Comparison of ENCODE assay signal across 9 mouse cellular contexts in the genomic region with DNA sequence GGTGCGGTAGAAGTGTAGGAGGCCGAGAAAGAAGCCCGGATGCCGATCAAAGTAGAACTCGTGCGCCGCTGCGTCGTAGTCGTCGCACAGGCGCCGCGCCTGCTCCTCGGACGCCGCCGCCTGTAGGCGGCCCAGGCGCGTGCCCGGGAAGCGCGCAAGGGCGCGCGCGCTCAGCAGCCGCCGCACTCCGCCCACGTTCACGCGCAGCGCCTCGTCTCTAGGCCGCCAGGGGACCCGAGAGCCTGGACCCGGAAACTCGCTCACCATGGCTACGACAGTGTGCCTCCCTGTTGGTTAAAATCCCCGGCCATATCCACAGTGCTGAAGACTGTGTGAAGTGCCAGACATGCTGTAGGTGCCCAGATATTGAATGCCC. TPM values are rescaled to one million over a fixed set of nuclear protein-coding genes. Genes with fewer than 3 reads are reported as not detected.
DNase-seq lines count a peak whose midpoint lies in the region; ATAC-seq lines count a peak whose summit lies in the region.
"Had no signal": no experiment of that assay in that cellular context is flagged by ENCODE, and none has a peak within 500 bp of the region (broad histone marks: within the 10 kb centered on the region; RNA-seq: fewer than 3 reads in every experiment).

No protein-coding gene starts in this region.

- H3K27me3 ChIP-seq in heart, embryonic 14.5 days (ENCODE audit: control insufficient read depth, insufficient read depth, low read length) = peaks cover 71% of the 10 kb centered on the region
- H3K27me3 ChIP-seq in embryonic facial prominence, embryonic 13.5 days = peaks cover 83% of the 10 kb centered on the region
- peaks cover 53% of the 10 kb centered on the region for H3K27me3 ChIP-seq in neural tube, embryonic 14.5 days (ENCODE audit: control insufficient read depth, insufficient read depth, low read length)

- intact Hi-C loops in heart, postnatal 14 days (cut with DNase I) = no loop called here
- intact Hi-C loops in left cerebral cortex, postnatal 14 days (cut with DNase I) = no loop called here

- H3K4me3 ChIP-seq in heart, embryonic 14.5 days (ENCODE audit: control insufficient read depth in 1 of 2, insufficient read depth in 1 of 2, low read depth in 1 of 2, low read length in 2 of 2) = peak overlapping the region; percentile 12 to 34
- H3K4me3 ChIP-seq in embryonic facial prominence, embryonic 13.5 days = peak overlapping the region; percentile 42
- H3K4me3 ChIP-seq in neural tube, embryonic 14.5 days (ENCODE audit: low read depth, low read length) = peak overlapping the region; percentile 32

- no peaks in the 10 kb centered on the region for H3K36me3 ChIP-seq in heart, embryonic 14.5 days (ENCODE audit: control insufficient read depth, insufficient read depth, low read length)
- no peaks in the 10 kb centered on the region for H3K36me3 ChIP-seq in embryonic facial prominence, embryonic 13.5 days
- H3K36me3 ChIP-seq in neural tube, embryonic 14.5 days (ENCODE audit: control insufficient read depth, insufficient read depth, low read length) = no peaks in the 10 kb centered on the region

- H3K27ac ChIP-seq in heart, embryonic 14.5 days (replicated peaks in 1 of 2; ENCODE audit: control insufficient read depth in 1 of 2, insufficient read depth in 1 of 2, low read depth in 2 of 2, low read length in 2 of 2) = no peak overlapping the region
- H3K27ac ChIP-seq in embryonic facial prominence, embryonic 13.5 days = no peak overlapping the region
- H3K27ac ChIP-seq in neural tube, embryonic 14.5 days (ENCODE audit: low read depth, low read length) = no peak overlapping the region

- H3K9ac ChIP-seq in heart, embryonic 14.5 days (ENCODE audit: low read length) = no peak overlapping the region
- peak overlapping the region; percentile 54; the same call in 1 of the 2 replicates for H3K9ac ChIP-seq in embryonic facial prominence, embryonic 13.5 days
- H3K9ac ChIP-seq in neural tube, embryonic 14.5 days (replicated peaks; ENCODE audit: low read depth, low read length) = 0 out of 2 replicates have a peak overlapping the region, but pooled peaks have one; percentile 11

- 6% methylated on average over 41 of the region's 42 CpGs for WGBS in heart, embryonic 14.5 days
- 8% methylated on average over 41 of the region's 42 CpGs for WGBS in embryonic facial prominence, embryonic 13.5 days
- WGBS in neural tube, embryonic 14.5 days = 15% methylated on average over 37 of the region's 42 CpGs

- ATAC-seq in heart, embryonic 14.5 days (ENCODE audit: insufficient number of reproducible peaks, insufficient read depth, low FRiP score, low read depth) = no peak
- ATAC-seq in embryonic facial prominence, embryonic 13.5 days (ENCODE audit: insufficient number of reproducible peaks, insufficient read depth, low FRiP score, low TSS enrichment, low read depth) = no peak
- ATAC-seq in neural tube, embryonic 14.5 days (ENCODE audit: low read depth) = peak; percentile 65

- DNase-seq in heart, postnatal 14 days = no peak
- DNase-seq in CD4-positive helper T cell, adult 2 months (ENCODE audit: low read depth, low spot score) = peak; percentile 70
- peak; percentile 41 to 61 for DNase-seq in left cerebral cortex, postnatal 14 days (ENCODE audit: low spot score in 2 of 2)
- no peak for DNase-seq in gastrocnemius, postnatal 4 days (ENCODE audit: low spot score in 2 of 2)
- no peak for DNase-seq in adrenal gland, adult 8-10 months

- H3K9me3 ChIP-seq in heart, embryonic 14.5 days (ENCODE audit: control insufficient read depth, low read length) = 0 out of 2 replicates have a peak, but pooled peaks cover 3% of the 10 kb centered on the region
- H3K9me3 ChIP-seq in embryonic facial prominence, embryonic 13.5 days = no peaks in the 10 kb centered on the region
- H3K9me3 ChIP-seq in neural tube, embryonic 14.5 days (ENCODE audit: control insufficient read depth, low read length) = no peaks in the 10 kb centered on the region

- H3K4me2 ChIP-seq in heart, embryonic 14.5 days (ENCODE audit: low read length) = peak overlapping the region; percentile 61
- H3K4me2 ChIP-seq in embryonic facial prominence, embryonic 13.5 days = peak overlapping the region; percentile 69
- peak overlapping the region; percentile 53 for H3K4me2 ChIP-seq in neural tube, embryonic 14.5 days (ENCODE audit: low read depth, low read length)

- H3K4me1 ChIP-seq in heart, embryonic 14.5 days (ENCODE audit: control insufficient read depth in 2 of 2, insufficient read depth in 2 of 2, low read length in 2 of 2) = peaks cover 5 to 21% of the 10 kb centered on the region in 2 experiments; a peak in 3 of 4 replicates
- H3K4me1 ChIP-seq in embryonic facial prominence, embryonic 13.5 days = peaks cover 26% of the 10 kb centered on the region
- peaks cover 13% of the 10 kb centered on the region for H3K4me1 ChIP-seq in neural tube, embryonic 14.5 days (ENCODE audit: control insufficient read depth, insufficient read depth, low read length)

RNA-seq across cellular contexts. Expression of a gene that starts 2.4 kb away (rescaled TPM):
- 0.22 and 0.28 TPM in 2 replicates for polyA plus RNA-seq in heart, embryonic 14.5 days (2014; fragmentation: Nextera tagmentation; extraction: Ambion mirVana)
- total RNA-seq in heart, postnatal 14 days (2021) = not detected
- 0.80 and 1.2 TPM in 2 replicates for polyA plus RNA-seq in embryonic facial prominence, embryonic 13.5 days (2015; fragmentation: Nextera tagmentation; extraction: Ambion mirVana)
- total RNA-seq in left cerebral cortex, postnatal 14 days (2021) = 10 to 100 TPM; 10.9 to 11.2 TPM
- 1.1 and 1.7 TPM in 2 replicates for polyA plus RNA-seq in neural tube, embryonic 14.5 days (2014; fragmentation: Nextera tagmentation; extraction: Ambion mirVana)
- total RNA-seq in gastrocnemius, postnatal 4 days (2021) = under 1 TPM; 0.21 to 0.52 TPM
- total RNA-seq in adrenal gland, adult 8-10 months (2022) = under 1 TPM in 1 of 4 experiments, not detected in 3; 0.14 TPM

RNA-seq across cellular contexts. Expression of a gene that starts 14.0 kb away (rescaled TPM):
- polyA plus RNA-seq in heart, embryonic 14.5 days (2014; fragmentation: Nextera tagmentation; extraction: Ambion mirVana) = not detected in 2 replicates
- total RNA-seq in heart, postnatal 14 days (2021) = not detected
- polyA plus RNA-seq in embryonic facial prominence, embryonic 13.5 days (2015; fragmentation: Nextera tagmentation; extraction: Ambion mirVana) = not detected in 2 replicates
- total RNA-seq in left cerebral cortex, postnatal 14 days (2021) = not detected
- not detected in 2 replicates for polyA plus RNA-seq in neural tube, embryonic 14.5 days (2014; fragmentation: Nextera tagmentation; extraction: Ambion mirVana)
- not detected for total RNA-seq in gastrocnemius, postnatal 4 days (2021)
- not detected for total RNA-seq in adrenal gland, adult 8-10 months (2022)
- total RNA-seq: layer of hippocampus, postnatal 10 days had no signal

RNA-seq across cellular contexts. Expression of a gene that starts 21.8 kb away (rescaled TPM):
- polyA plus RNA-seq in heart, embryonic 14.5 days (2014; fragmentation: Nextera tagmentation; extraction: Ambion mirVana) = not detected in 2 replicates
- not detected for total RNA-seq in heart, postnatal 14 days (2021)
- polyA plus RNA-seq in embryonic facial prominence, embryonic 13.5 days (2015; fragmentation: Nextera tagmentation; extraction: Ambion mirVana) = not detected in 2 replicates
- not detected for total RNA-seq in left cerebral cortex, postnatal 14 days (2021)
- polyA plus RNA-seq in neural tube, embryonic 14.5 days (2014; fragmentation: Nextera tagmentation; extraction: Ambion mirVana) = not detected in 2 replicates
- not detected for total RNA-seq in gastrocnemius, postnatal 4 days (2021)
- 1 to 10 TPM in 1 of 4 experiments, under 1 TPM in 2, not detected in 1; 0.40 to 4.7 (median 0.67) TPM for total RNA-seq in adrenal gland, adult 8-10 months (2022)
- total RNA-seq: layer of hippocampus, postnatal 10 days had no signal

RNA-seq across cellular contexts. Expression of a gene that starts 31.4 kb away (rescaled TPM):
- not detected in 2 replicates for polyA plus RNA-seq in heart, embryonic 14.5 days (2014; fragmentation: Nextera tagmentation; extraction: Ambion mirVana)
- total RNA-seq in heart, postnatal 14 days (2021) = not detected
- not detected in 2 replicates for polyA plus RNA-seq in embryonic facial prominence, embryonic 13.5 days (2015; fragmentation: Nextera tagmentation; extraction: Ambion mirVana)
- not detected for total RNA-seq in left cerebral cortex, postnatal 14 days (2021)
- polyA plus RNA-seq in neural tube, embryonic 14.5 days (2014; fragmentation: Nextera tagmentation; extraction: Ambion mirVana) = not detected in 2 replicates
- total RNA-seq in gastrocnemius, postnatal 4 days (2021) = not detected
- not detected for total RNA-seq in adrenal gland, adult 8-10 months (2022)
- total RNA-seq: layer of hippocampus, postnatal 10 days had no signal

RNA-seq across cellular contexts. Expression of a gene that starts 52.9 kb away (rescaled TPM):
- not detected in 2 replicates for polyA plus RNA-seq in heart, embryonic 14.5 days (2014; fragmentation: Nextera tagmentation; extraction: Ambion mirVana)
- not detected for total RNA-seq in heart, postnatal 14 days (2021)
- polyA plus RNA-seq in embryonic facial prominence, embryonic 13.5 days (2015; fragmentation: Nextera tagmentation; extraction: Ambion mirVana) = not detected in 2 replicates
- total RNA-seq in left cerebral cortex, postnatal 14 days (2021) = not detected
- polyA plus RNA-seq in neural tube, embryonic 14.5 days (2014; fragmentation: Nextera tagmentation; extraction: Ambion mirVana) = not detected in 2 replicates
- not detected for total RNA-seq in gastrocnemius, postnatal 4 days (2021)
- total RNA-seq in adrenal gland, adult 8-10 months (2022) = not detected
- total RNA-seq: layer of hippocampus, postnatal 10 days had no signal

Comparison
In these comparisons a context has a peak if more than half of its experiments do, and no peak if none do; other contexts are left out.
1. DNase-seq: peak in CD4-positive helper T cell, adult 2 months (single experiment) and left cerebral cortex, postnatal 14 days (2 of 2); none in heart, postnatal 14 days (0 of 2), gastrocnemius, postnatal 4 days (0 of 2) and adrenal gland, adult 8-10 months (single experiment).
2. RNA of a gene that starts 2.4 kb away (total RNA-seq): 10.9 to 11.2 TPM in left cerebral cortex, postnatal 14 days; 0.21 to 0.52 TPM in gastrocnemius, postnatal 4 days, 0.14 TPM in adrenal gland, adult 8-10 months and not detected in heart, postnatal 14 days; every median in the first group is over 4 times any median in the second.
3. Peak in every context shown above with its lines, with median percentiles within 50 percentile points of each other: H3K4me2 ChIP-seq and H3K4me3 ChIP-seq.